Mouse (Mus musculus): ENCODE results near the gene Disp1. TPM values are rescaled to one million over a fixed set of nuclear protein-coding genes. Genes with fewer than 3 reads are reported as not detected.

The Disp1 gene
- polyA plus RNA-seq, 1 experiment from 2014 or later = 8.2 TPM

DNA sequence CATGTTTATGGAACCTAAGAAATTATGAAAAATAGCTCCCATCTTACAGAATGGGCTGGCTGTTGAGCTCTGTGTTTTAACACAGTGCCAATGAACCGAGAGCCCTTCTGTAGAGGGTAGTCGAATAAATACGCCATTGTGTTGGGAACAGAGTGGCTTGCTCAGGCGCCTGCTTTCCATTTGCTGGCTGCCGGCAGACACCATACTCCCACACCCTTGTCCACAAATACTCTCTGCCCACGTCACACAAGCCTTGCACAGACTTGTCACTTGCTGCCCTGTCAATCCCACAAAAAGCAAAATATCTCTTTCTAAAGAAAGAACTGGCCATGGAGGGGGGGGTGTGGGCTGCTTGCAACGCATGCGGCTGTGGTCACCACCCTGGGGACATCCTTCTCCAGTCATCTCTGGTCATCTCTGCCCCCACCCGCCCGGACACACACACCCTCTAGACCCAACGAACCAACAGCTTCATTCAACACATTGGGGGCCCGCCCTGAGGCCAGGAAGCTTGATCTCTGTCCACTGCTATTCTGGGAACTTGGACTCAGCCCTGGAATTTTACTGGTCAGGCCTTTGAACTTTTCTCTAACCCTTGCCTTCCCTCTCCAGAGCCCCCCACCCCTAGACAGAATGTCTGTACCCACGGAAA, 178.0 kb downstream of the Disp1 start:
- no peak overlapping the region for H3K4me3 ChIP-seq
- no peak for ATAC-seq
- peaks cover 73% of the 10 kb centered on the region for H3K27me3 ChIP-seq
- no peak overlapping the region for H3K4me2 ChIP-seq
- H3K36me3 ChIP-seq (ENCODE audit: poor library complexity, severe bottlenecking) = no peaks in the 10 kb centered on the region
- no peaks in the 10 kb centered on the region for H3K9me3 ChIP-seq (replicated peaks)
- WGBS = 73% methylated on average over 13 of the region's 13 CpGs
- H3K4me1 ChIP-seq = peaks cover 26% of the 10 kb centered on the region
- no peak overlapping the region for H3K27ac ChIP-seq
- no peak overlapping the region for H3K9ac ChIP-seq

DNA sequence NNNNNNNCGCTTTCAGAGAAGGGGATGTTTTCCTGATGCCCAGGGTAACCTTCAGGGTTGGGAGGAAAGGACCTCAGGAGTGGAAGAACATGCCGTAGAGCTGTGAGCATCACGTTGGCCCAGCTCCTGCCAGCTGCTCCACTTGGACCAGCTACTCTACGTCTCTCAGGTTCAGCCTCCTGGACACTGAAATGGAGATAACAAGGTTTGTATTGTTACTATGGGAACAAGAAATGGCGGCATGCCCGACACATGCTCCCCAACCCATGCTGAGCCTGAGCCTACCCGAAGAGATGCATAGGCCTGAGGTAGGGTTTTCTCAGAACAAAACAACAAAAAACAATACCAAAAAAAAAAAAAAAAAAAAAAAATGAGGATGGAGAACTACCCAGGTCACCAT, 179.6 kb downstream of the Disp1 start:
- Histone ChIP-seq H3K36me3 (ENCODE audit: poor library complexity, severe bottlenecking) (no peaks in the 10 kb centered on the region), H3K4me3 (no peak overlapping the region), H3K27me3 (peaks cover 67% of the 10 kb centered on the region), H3K9me3 (replicated peaks) (no peaks in the 10 kb centered on the region), H3K27ac (no peak overlapping the region), H3K9ac (no peak overlapping the region), H3K4me2 (no peak overlapping the region), H3K4me1 (peaks cover 10% of the 10 kb centered on the region)
- WGBS = 76% methylated on average over 6 of the region's 7 CpGs
- no peak for ATAC-seq

DNA sequence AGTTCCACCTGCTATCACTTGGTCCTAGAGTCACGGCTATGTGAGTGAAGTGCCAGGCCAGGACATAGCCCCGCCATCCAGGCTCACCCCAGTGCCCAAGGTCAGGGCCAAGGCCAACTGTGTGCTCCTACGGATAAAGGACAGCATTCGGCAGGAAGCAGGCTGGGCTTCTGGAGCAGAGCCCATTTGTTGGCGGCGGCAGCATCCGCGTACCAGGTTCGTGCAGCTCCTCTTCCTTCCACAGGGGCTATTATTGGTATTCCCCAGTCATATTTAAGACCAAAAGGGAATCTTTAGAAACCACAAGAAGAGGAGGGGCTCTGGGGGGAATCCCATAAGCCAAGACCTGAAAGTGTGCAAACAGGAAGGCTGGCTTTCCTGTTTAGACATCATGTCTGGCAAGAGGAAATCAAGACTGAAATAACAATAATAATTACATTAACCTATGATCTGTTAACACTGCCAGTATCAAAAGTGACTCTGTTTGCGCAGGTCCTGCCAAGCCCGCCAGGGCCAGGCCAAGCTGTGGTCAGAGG, 180.4 kb downstream of the Disp1 start:
- Histone ChIP-seq H3K27ac (no peak overlapping the region), H3K4me2 (no peak overlapping the region), H3K4me3 (no peak overlapping the region), H3K4me1 (peaks cover 2% of the 10 kb centered on the region), H3K9ac (no peak overlapping the region), H3K27me3 (peaks cover 63% of the 10 kb centered on the region), H3K9me3 (replicated peaks) (no peaks in the 10 kb centered on the region), H3K36me3 (ENCODE audit: poor library complexity, severe bottlenecking) (no peaks in the 10 kb centered on the region)
- WGBS = 86% methylated on average over 11 of the region's 11 CpGs
- no peak for ATAC-seq

DNA sequence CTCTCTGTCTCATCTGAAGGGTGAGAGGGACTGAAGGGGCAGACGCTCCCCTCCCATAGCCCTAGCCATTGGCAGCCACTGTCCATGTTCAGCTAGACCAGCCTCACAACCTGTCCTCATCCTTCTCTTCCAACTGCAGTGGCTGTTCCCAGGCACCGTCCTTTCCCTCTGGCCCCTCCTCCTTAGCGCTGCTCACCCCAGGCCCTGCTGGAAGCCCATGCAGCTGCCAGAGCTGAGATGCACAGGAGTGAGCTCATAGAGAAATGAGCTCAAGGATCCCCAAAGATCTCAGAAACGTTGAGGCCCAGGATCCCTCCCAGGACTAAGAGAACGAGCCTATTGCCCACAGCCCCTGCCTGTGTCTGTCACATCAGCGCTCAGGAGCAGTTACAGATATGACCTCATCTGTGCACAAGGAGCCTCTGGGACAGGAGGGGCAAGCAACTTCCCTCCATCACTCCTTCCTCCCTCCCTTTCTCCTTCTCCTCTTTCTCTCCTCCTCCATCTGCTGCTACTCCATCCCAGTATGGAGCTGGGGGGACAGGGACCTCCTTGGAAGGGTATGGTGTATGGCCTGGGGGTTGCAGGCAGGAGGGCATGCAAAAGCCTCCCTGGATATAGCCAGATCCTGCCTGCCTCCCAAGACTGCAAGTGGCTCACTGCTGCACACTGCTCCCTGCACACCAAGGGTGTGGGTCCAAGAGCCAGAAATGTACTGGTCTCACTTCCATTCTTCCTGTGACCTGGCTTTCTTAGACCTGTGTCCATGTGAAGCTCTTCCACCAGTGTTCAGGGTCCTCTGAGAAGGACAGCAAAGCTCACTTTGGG, 181.2 kb downstream of the Disp1 start:
- no peak overlapping the region for H3K27ac ChIP-seq
- no peak overlapping the region for H3K4me2 ChIP-seq
- no peak for ATAC-seq
- no peaks in the 10 kb centered on the region for H3K4me1 ChIP-seq
- H3K4me3 ChIP-seq = no peak overlapping the region
- H3K9ac ChIP-seq = no peak overlapping the region
- no peaks in the 10 kb centered on the region for H3K36me3 ChIP-seq (ENCODE audit: poor library complexity, severe bottlenecking)
- no peaks in the 10 kb centered on the region for H3K9me3 ChIP-seq (replicated peaks)
- 47% methylated on average over 6 of the region's 6 CpGs for WGBS
- H3K27me3 ChIP-seq = peaks cover 56% of the 10 kb centered on the region

GRCm38 (mm10) chr1:183039404-183039803, 181.9 kb downstream of the Disp1 start:
- WGBS = 79% methylated on average over 7 of the region's 7 CpGs
- H3K9me3 ChIP-seq (replicated peaks) = no peaks in the 10 kb centered on the region
- no peak overlapping the region for H3K27ac ChIP-seq
- H3K36me3 ChIP-seq (ENCODE audit: poor library complexity, severe bottlenecking) = no peaks in the 10 kb centered on the region
- H3K27me3 ChIP-seq = peaks cover 49% of the 10 kb centered on the region
- no peak overlapping the region for H3K4me3 ChIP-seq
- no peaks in the 10 kb centered on the region for H3K4me1 ChIP-seq
- no peak for ATAC-seq
- H3K4me2 ChIP-seq = no peak overlapping the region
- H3K9ac ChIP-seq = no peak overlapping the region

Small RNA genes lying within 50 kb of the gene (microRNA-seq; reads per million reads assigned to microRNA genes)
- not detected for gene Gm24975

Other genes with a start within 250 kb of the Disp1 start
- 47.3 and 49.5 TPM in 2 replicates for gene Aida, start 75.1 kb upstream of the Disp1 start, polyA plus RNA-seq (2015; fragmentation: Nextera tagmentation; extraction: Ambion mirVana)
- 78.6 and 81.2 TPM in 2 replicates for gene Brox, start 75.7 kb upstream of the Disp1 start, polyA plus RNA-seq (2015; fragmentation: Nextera tagmentation; extraction: Ambion mirVana)
- 90.0 and 98.0 TPM in 2 replicates for gene Mia3, start 148.0 kb upstream of the Disp1 start, polyA plus RNA-seq (2015; fragmentation: Nextera tagmentation; extraction: Ambion mirVana)
- gene Taf1a, start 167.5 kb upstream of the Disp1 start, polyA plus RNA-seq (2015; fragmentation: Nextera tagmentation; extraction: Ambion mirVana) = 18.6 and 19.1 TPM in 2 replicates
- gene Hhipl2, start 196.7 kb upstream of the Disp1 start, polyA plus RNA-seq (2015; fragmentation: Nextera tagmentation; extraction: Ambion mirVana) = 0.10 and 0.25 TPM in 2 replicates

All from forebrain, embryonic 13.5 days (tissue).